Mouse (Mus musculus): ENCODE results near the gene Prkra.

DNA sequence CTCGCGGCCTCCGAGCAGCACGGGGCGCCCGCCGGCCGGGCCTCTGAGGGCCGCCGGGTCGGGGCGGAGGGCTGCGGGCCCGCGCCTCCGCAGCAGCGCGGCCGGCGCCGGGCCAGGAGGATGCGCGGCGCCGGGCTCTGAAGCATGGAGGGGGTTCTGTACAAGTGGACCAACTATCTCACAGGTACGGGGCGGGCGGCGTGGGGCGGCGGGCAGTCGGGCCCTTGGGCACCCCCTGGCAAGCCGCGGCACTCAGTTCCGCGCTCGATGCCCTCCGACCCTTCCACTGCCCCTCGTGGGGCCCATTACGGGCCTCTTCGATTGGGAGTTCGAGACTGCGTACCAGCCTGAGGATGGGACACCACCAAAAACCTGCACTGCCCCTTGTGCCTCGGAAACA is 27.6 kb upstream of the Prkra start:
- TF ChIP-seq POLR2A (IDR thresholded peaks at IDR 0.05; ENCODE audit: low read depth, low read length) = no peak
- TF ChIP-seq CTCF (IDR thresholded peaks at IDR 0.05; ENCODE audit: extremely low read depth, insufficient read length, insufficient replicate concordance, low read depth, low read length) = no peak

Data from small intestine, adult 2 months (tissue).